Mouse (Mus musculus): ENCODE measurements around the gene Olfr1380.
"Not testable (repeated sequence)": the region's sequence is repeated elsewhere in the genome, so short reads cannot be mapped to it uniquely, and the experiment has no call there.

- not testable (repeated sequence) for TF ChIP-seq CTCF (conservative IDR thresholded peaks at IDR 0.05; ENCODE audit: insufficient read depth, insufficient read length, low read depth, low read length); POLR2A (IDR thresholded peaks at IDR 0.05; ENCODE audit: low read depth, low read length)
Measured at GRCm38 (mm10) chr11:49609868-49610824, 53.5 kb downstream of the Olfr1380 start.
